Mouse (Mus musculus): ENCODE measurements at regions not wholly inside any gene's neighbourhood (a gene's known extent, or its start where the extent isn't known, plus 50 kb on each side); places are given as distances from the start of the nearest gene placed in this dataset.

GRCm38 (mm10) chr14:106593980-106594379 is 488.0 kb downstream of the Trim52 start:
- no peak for TF ChIP-seq POLR2A (IDR thresholded peaks at IDR 0.05; ENCODE audit: low read depth, low read length)
- TF ChIP-seq CTCF (conservative IDR thresholded peaks at IDR 0.05; ENCODE audit: insufficient read depth, insufficient read length, low read depth, low read length): no peak

Measured in kidney, adult 2 months (tissue).